Mouse (Mus musculus): Measurements from ENCODE around the gene Zic5. TPM values are rescaled to one million over a fixed set of nuclear protein-coding genes. Genes with fewer than 3 reads are reported as not detected.
"Not testable (repeated sequence)": the region's sequence is repeated elsewhere in the genome, so short reads cannot be mapped to it uniquely, and the experiment has no call there.

Gene Zic5
- polyA plus RNA-seq, 1 experiment: 24.9 TPM

DNA sequence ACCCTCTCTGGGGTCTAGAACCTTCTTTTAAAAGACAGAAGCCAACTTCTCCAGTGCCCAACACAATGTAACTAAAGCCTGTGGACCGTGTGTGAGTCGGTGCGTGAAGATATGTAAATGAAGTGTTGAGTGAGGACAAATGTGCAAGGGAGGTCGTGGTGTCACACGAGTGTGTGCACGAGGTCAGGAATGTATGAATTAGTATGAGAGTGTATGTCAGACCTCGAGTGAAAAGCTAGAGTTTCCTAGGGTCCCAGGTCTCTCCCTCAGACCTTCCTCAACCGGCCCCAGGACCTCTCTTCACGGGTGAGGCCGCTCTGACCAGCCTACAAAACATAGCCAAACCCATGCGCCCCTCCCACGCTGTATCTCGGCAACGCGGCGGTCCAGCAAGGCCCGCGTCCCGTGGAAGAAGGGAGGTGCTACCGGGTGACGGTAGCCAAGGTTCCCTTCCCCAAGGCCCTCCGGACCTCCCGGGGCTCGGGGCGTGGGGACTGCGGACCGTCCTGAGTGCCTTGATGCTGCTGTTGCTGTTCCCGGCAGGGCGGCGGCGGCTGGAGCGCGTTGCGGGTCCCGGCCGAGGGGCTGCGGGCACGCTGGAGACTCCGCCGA, 2.3 kb downstream of the Zic5 start:
- H3K36me3 ChIP-seq (ENCODE audit: control insufficient read depth, insufficient read depth, low read length): no peaks in the 10 kb centered on the region
- peak overlapping the region; percentile 84 for H3K4me3 ChIP-seq (ENCODE audit: control insufficient read depth, low read depth, low read length)
- H3K27me3 ChIP-seq (ENCODE audit: control insufficient read depth, insufficient read depth, low read length): peaks cover 11% of the 10 kb centered on the region
- TF ChIP-seq POLR2A (IDR thresholded peaks at IDR 0.05; ENCODE audit: control insufficient read depth, low read depth, low read length) (no peak), CTCF (IDR thresholded peaks at IDR 0.05; ENCODE audit: control insufficient read depth, insufficient read depth, insufficient replicate concordance, low read depth, low read length) (no peak)
- no peak overlapping the region for H3K27ac ChIP-seq (ENCODE audit: control insufficient read depth, insufficient read depth, low read depth, low read length)
- peaks cover 3% of the 10 kb centered on the region for H3K4me1 ChIP-seq (ENCODE audit: control insufficient read depth, insufficient read depth, low read length)

- H3K27ac ChIP-seq (ENCODE audit: control insufficient read depth, insufficient read depth, low read depth, low read length): no peak overlapping the region
- peaks cover 3% of the 10 kb centered on the region for H3K4me1 ChIP-seq (ENCODE audit: control insufficient read depth, insufficient read depth, low read length)
- H3K4me3 ChIP-seq (ENCODE audit: control insufficient read depth, low read depth, low read length): peak overlapping the region; percentile 84
- H3K27me3 ChIP-seq (ENCODE audit: control insufficient read depth, insufficient read depth, low read length): peaks cover 8% of the 10 kb centered on the region; the same call in 1 of the 2 replicates
- H3K36me3 ChIP-seq (ENCODE audit: control insufficient read depth, insufficient read depth, low read length): no peaks in the 10 kb centered on the region
- no peak for TF ChIP-seq POLR2A (IDR thresholded peaks at IDR 0.05; ENCODE audit: control insufficient read depth, low read depth, low read length)
- no peak for TF ChIP-seq CTCF (IDR thresholded peaks at IDR 0.05; ENCODE audit: control insufficient read depth, insufficient read depth, insufficient replicate concordance, low read depth, low read length)
Measured at GRCm38 (mm10) chr14:122462689-122463079, 2.8 kb downstream of the Zic5 start.

- peak overlapping the region; percentile 7 for H3K4me3 ChIP-seq (ENCODE audit: control insufficient read depth, low read depth, low read length)
- H3K27me3 ChIP-seq (ENCODE audit: control insufficient read depth, insufficient read depth, low read length): peaks cover 8% of the 10 kb centered on the region; the same call in 1 of the 2 replicates
- no peaks in the 10 kb centered on the region for H3K36me3 ChIP-seq (ENCODE audit: control insufficient read depth, insufficient read depth, low read length)
- H3K4me1 ChIP-seq (ENCODE audit: control insufficient read depth, insufficient read depth, low read length): peaks cover 3% of the 10 kb centered on the region
- TF ChIP-seq CTCF (IDR thresholded peaks at IDR 0.05; ENCODE audit: control insufficient read depth, insufficient read depth, insufficient replicate concordance, low read depth, low read length) (no peak), POLR2A (IDR thresholded peaks at IDR 0.05; ENCODE audit: control insufficient read depth, low read depth, low read length) (no peak)
- H3K27ac ChIP-seq (ENCODE audit: control insufficient read depth, insufficient read depth, low read depth, low read length): no peak overlapping the region
Measured at GRCm38 (mm10) chr14:122461966-122462365, 3.5 kb downstream of the Zic5 start.

DNA sequence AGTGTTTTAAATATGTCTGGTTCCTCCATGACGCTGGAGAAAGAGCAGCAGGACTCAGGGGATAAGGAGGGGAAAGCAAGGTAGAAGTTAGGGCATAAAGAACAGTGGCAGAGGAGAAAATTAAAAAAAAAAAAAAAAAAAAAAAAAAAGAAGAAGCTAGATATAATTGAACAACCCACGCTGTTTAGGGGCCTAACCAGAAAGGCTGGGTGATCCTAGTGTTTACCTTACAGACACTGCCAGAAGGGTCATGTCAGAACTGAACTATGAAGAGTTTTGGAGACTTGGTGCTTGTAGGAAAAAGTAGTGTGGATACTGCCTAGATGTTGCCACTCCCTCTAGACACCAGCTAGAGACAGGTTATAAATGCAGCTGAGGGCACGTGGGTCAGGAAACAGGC, 4.0 kb downstream of the Zic5 start:
- Histone ChIP-seq H3K27ac (ENCODE audit: control insufficient read depth, insufficient read depth, low read depth, low read length) (no peak overlapping the region), H3K36me3 (ENCODE audit: control insufficient read depth, insufficient read depth, low read length) (no peaks in the 10 kb centered on the region), H3K4me3 (ENCODE audit: control insufficient read depth, low read depth, low read length) (peak overlapping the region; percentile 7; the same call in 1 of the 2 replicates), H3K4me1 (ENCODE audit: control insufficient read depth, insufficient read depth, low read length) (peaks cover 3% of the 10 kb centered on the region), H3K27me3 (ENCODE audit: control insufficient read depth, insufficient read depth, low read length) (peaks cover 8% of the 10 kb centered on the region; the same call in 1 of the 2 replicates)
- TF ChIP-seq POLR2A (IDR thresholded peaks at IDR 0.05; ENCODE audit: control insufficient read depth, low read depth, low read length) (no peak), CTCF (IDR thresholded peaks at IDR 0.05; ENCODE audit: control insufficient read depth, insufficient read depth, insufficient replicate concordance, low read depth, low read length) (no peak)

- Histone ChIP-seq H3K27ac (ENCODE audit: control insufficient read depth, insufficient read depth, low read depth, low read length) (no peak overlapping the region), H3K36me3 (ENCODE audit: control insufficient read depth, insufficient read depth, low read length) (no peaks in the 10 kb centered on the region), H3K4me1 (ENCODE audit: control insufficient read depth, insufficient read depth, low read length) (peaks cover 3% of the 10 kb centered on the region), H3K4me3 (ENCODE audit: control insufficient read depth, low read depth, low read length) (no peak overlapping the region), H3K27me3 (ENCODE audit: control insufficient read depth, insufficient read depth, low read length) (peaks cover 8% of the 10 kb centered on the region; the same call in 1 of the 2 replicates)
- TF ChIP-seq POLR2A (IDR thresholded peaks at IDR 0.05; ENCODE audit: control insufficient read depth, low read depth, low read length): no peak
- TF ChIP-seq CTCF (IDR thresholded peaks at IDR 0.05; ENCODE audit: control insufficient read depth, insufficient read depth, insufficient replicate concordance, low read depth, low read length): no peak
Measured at GRCm38 (mm10) chr14:122460226-122460625, 5.3 kb downstream of the Zic5 start.

DNA sequence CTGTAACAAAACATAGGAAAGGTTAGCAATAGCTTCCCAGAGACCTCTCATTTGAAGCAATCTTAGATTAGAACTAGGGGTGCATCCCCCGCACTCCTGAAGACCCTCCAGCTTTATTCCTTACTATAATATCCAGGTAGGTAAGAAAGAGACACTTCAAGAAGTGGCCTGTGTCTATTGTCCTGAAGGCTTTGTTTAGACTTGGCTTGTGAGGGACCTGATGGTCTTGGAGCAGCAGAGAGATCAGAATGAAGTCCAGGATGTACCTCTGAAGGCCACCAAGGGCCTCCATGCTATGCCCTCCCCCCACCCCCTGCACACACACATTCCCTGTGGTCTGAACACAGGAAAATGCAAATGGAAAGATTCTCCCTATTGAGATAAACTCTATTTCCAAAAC, 5.7 kb downstream of the Zic5 start:
- Histone ChIP-seq H3K4me3 (ENCODE audit: control insufficient read depth, low read depth, low read length) (no peak overlapping the region), H3K36me3 (ENCODE audit: control insufficient read depth, insufficient read depth, low read length) (no peaks in the 10 kb centered on the region), H3K27me3 (ENCODE audit: control insufficient read depth, insufficient read depth, low read length) (peaks cover 4% of the 10 kb centered on the region; the same call in 1 of the 2 replicates), H3K27ac (ENCODE audit: control insufficient read depth, insufficient read depth, low read depth, low read length) (no peak overlapping the region), H3K4me1 (ENCODE audit: control insufficient read depth, insufficient read depth, low read length) (peaks cover 3% of the 10 kb centered on the region)
- no peak for TF ChIP-seq POLR2A (IDR thresholded peaks at IDR 0.05; ENCODE audit: control insufficient read depth, low read depth, low read length)
- no peak for TF ChIP-seq CTCF (IDR thresholded peaks at IDR 0.05; ENCODE audit: control insufficient read depth, insufficient read depth, insufficient replicate concordance, low read depth, low read length)

DNA sequence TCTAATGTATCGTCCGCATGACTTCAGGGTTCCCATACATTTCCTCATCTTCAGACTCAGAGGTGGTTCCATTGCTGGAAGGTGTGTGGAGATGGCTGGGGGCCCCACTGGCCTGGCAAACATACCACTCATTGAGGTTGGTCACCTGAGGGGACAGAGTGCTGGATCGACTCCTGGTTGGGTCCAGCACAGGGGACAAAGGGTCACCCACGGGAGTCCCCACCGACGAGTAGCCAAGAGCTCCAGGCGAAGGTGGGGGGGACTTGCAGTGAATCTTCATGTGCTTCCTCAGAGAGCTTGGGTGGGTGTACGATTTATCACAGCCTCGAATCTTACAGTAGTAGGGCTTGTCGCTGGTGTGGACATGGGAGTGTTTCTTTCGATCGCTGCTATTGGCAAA, 6.1 kb downstream of the Zic5 start:
- H3K36me3 ChIP-seq (ENCODE audit: control insufficient read depth, insufficient read depth, low read length); H3K4me3 ChIP-seq (ENCODE audit: control insufficient read depth, low read depth, low read length); H3K27ac ChIP-seq (ENCODE audit: control insufficient read depth, insufficient read depth, low read depth, low read length); H3K4me1 ChIP-seq (ENCODE audit: control insufficient read depth, insufficient read depth, low read length); H3K27me3 ChIP-seq (ENCODE audit: control insufficient read depth, insufficient read depth, low read length): not testable (repeated sequence)

DNA sequence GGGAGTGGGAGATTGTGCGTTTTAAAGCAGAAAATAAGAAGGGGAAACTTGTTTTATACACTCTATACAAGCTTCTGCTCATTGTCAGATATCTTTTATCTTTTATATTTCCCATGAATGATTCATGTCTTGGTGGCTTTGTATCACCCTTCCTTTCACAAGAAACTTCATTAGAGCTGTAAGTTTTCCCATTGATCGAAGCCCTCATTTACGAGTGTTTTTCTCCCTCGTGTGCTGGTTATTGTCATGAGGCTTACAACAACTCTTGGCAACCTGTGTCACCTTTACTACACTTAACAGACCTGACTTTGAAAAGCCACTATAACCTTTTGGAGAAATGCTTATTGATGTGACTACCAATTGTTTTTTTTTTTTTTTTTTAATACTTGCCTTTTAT, 9.9 kb downstream of the Zic5 start:
- Histone ChIP-seq H3K36me3 (ENCODE audit: control insufficient read depth, insufficient read depth, low read length) (no peaks in the 10 kb centered on the region), H3K27ac (ENCODE audit: control insufficient read depth, insufficient read depth, low read depth, low read length) (no peak overlapping the region), H3K4me3 (ENCODE audit: control insufficient read depth, low read depth, low read length) (no peak overlapping the region), H3K27me3 (ENCODE audit: control insufficient read depth, insufficient read depth, low read length) (peaks cover 2% of the 10 kb centered on the region; the same call in 1 of the 2 replicates), H3K4me1 (ENCODE audit: control insufficient read depth, insufficient read depth, low read length) (peaks cover 3% of the 10 kb centered on the region)
- TF ChIP-seq CTCF (IDR thresholded peaks at IDR 0.05; ENCODE audit: control insufficient read depth, insufficient read depth, insufficient replicate concordance, low read depth, low read length): no peak
- no peak for TF ChIP-seq POLR2A (IDR thresholded peaks at IDR 0.05; ENCODE audit: control insufficient read depth, low read depth, low read length)
